Comparison of ENCODE assay signal across 16 mouse cellular contexts in the genomic region with DNA sequence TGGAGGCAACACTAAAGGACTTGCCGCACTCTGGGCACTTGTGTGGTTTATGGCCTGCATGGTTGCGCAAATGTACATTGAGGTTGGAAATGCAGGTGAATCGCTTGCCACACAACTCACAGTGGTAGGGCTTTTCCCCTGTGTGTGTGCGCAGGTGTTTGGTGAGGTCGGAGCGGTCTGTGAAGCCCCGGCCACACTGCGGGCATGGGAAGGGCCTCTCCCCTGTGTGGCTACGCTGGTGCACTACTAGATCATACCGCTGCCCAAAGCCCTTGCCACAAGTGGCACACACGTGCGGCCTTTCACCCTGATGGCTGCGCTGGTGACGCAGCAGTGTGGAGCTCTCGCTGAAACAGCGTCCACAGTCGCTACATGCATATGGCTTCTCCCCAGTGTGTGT. TPM values are rescaled to one million over a fixed set of nuclear protein-coding genes. Genes with fewer than 3 reads are reported as not detected.
DNase-seq lines count a peak whose midpoint lies in the region; ATAC-seq and TF ChIP-seq lines count a peak whose summit lies in the region.
"Had no signal": no experiment of that assay in that cellular context is flagged by ENCODE, and none has a peak within 500 bp of the region (broad histone marks: within the 10 kb centered on the region; RNA-seq: fewer than 3 reads in every experiment).

No protein-coding gene starts in this region.

- H3K36me3 ChIP-seq in hindbrain, postnatal 0 days (ENCODE audit: insufficient read depth, low read length) = peaks cover 7% of the 10 kb centered on the region; the same call in 1 of the 2 replicates
- peaks cover 72% of the 10 kb centered on the region for H3K36me3 ChIP-seq in hindbrain, embryonic 10.5 days
- peaks cover 23% of the 10 kb centered on the region for H3K36me3 ChIP-seq in midbrain, embryonic 15.5 days (replicated peaks)
- H3K36me3 ChIP-seq in midbrain, embryonic 14.5 days (ENCODE audit: control insufficient read depth, insufficient read depth, low read length) = peaks cover 47% of the 10 kb centered on the region
- H3K36me3 ChIP-seq in liver, postnatal 0 days (replicated peaks; ENCODE audit: insufficient read depth, low read length) = peaks cover 42% of the 10 kb centered on the region

- H3K4me3 ChIP-seq in hindbrain, postnatal 0 days (ENCODE audit: low read length) = no peak overlapping the region
- H3K4me3 ChIP-seq in hindbrain, embryonic 10.5 days = no peak overlapping the region
- no peak overlapping the region for H3K4me3 ChIP-seq in midbrain, embryonic 15.5 days
- no peak overlapping the region for H3K4me3 ChIP-seq in midbrain, embryonic 14.5 days (replicated peaks; ENCODE audit: low read depth, low read length)
- no peak overlapping the region for H3K4me3 ChIP-seq in liver, postnatal 0 days (ENCODE audit: low read depth, low read length)
- H3K4me3 ChIP-seq: erythroblast, embryonic 14.5 days had no signal

- no peak overlapping the region for H3K9ac ChIP-seq in hindbrain, postnatal 0 days (replicated peaks; ENCODE audit: low read length)
- no peak overlapping the region for H3K9ac ChIP-seq in midbrain, embryonic 15.5 days
- no peak overlapping the region for H3K9ac ChIP-seq in midbrain, embryonic 14.5 days (replicated peaks; ENCODE audit: low read length)
- H3K9ac ChIP-seq in liver, postnatal 0 days (replicated peaks) = no peak overlapping the region

- 87% methylated on average over 17 of the region's 17 CpGs for WGBS in hindbrain, postnatal 0 days
- 85% methylated on average over 17 of the region's 17 CpGs for WGBS in hindbrain, embryonic 10.5 days
- WGBS in midbrain, embryonic 15.5 days = 85% methylated on average over 17 of the region's 17 CpGs
- WGBS in midbrain, embryonic 14.5 days = 86% methylated on average over 17 of the region's 17 CpGs
- WGBS in liver, postnatal 0 days (ENCODE audit: insufficient replicate concordance) = 87% methylated on average over 17 of the region's 17 CpGs

- H3K27ac ChIP-seq in hindbrain, postnatal 0 days = no peak overlapping the region
- H3K27ac ChIP-seq in hindbrain, embryonic 10.5 days = no peak overlapping the region
- H3K27ac ChIP-seq in midbrain, embryonic 15.5 days = no peak overlapping the region
- H3K27ac ChIP-seq in midbrain, embryonic 14.5 days (replicated peaks; ENCODE audit: low read depth, low read length) = no peak overlapping the region
- no peak overlapping the region for H3K27ac ChIP-seq in liver, postnatal 0 days (ENCODE audit: low read depth)
- H3K27ac ChIP-seq: kidney, postnatal 0 days had no signal

- no peak for TF ChIP-seq CTCF in hindbrain, postnatal 0 days (IDR thresholded peaks at IDR 0.05; ENCODE audit: low read depth)
- no peak for TF ChIP-seq CTCF in liver, postnatal 0 days (IDR thresholded peaks at IDR 0.05; ENCODE audit: low read depth)

- H3K4me2 ChIP-seq in hindbrain, postnatal 0 days (ENCODE audit: low read depth, low read length) = no peak overlapping the region
- H3K4me2 ChIP-seq in midbrain, embryonic 15.5 days = no peak overlapping the region
- H3K4me2 ChIP-seq in midbrain, embryonic 14.5 days (ENCODE audit: low read length) = no peak overlapping the region
- no peak overlapping the region for H3K4me2 ChIP-seq in liver, postnatal 0 days (ENCODE audit: low read depth, low read length)

- H3K27me3 ChIP-seq in hindbrain, postnatal 0 days (ENCODE audit: insufficient read depth, low read length) = no peaks in the 10 kb centered on the region
- H3K27me3 ChIP-seq in hindbrain, embryonic 10.5 days (ENCODE audit: insufficient read depth, poor library complexity, severe bottlenecking) = no peaks in the 10 kb centered on the region
- H3K27me3 ChIP-seq in midbrain, embryonic 15.5 days (replicated peaks) = no peaks in the 10 kb centered on the region
- no peaks in the 10 kb centered on the region for H3K27me3 ChIP-seq in midbrain, embryonic 14.5 days (ENCODE audit: control insufficient read depth, insufficient read depth, low read length)
- no peaks in the 10 kb centered on the region for H3K27me3 ChIP-seq in liver, postnatal 0 days (ENCODE audit: insufficient read depth, low read length)

- H3K4me1 ChIP-seq in hindbrain, postnatal 0 days (ENCODE audit: insufficient read depth, low read length) = no peaks in the 10 kb centered on the region
- no peaks in the 10 kb centered on the region for H3K4me1 ChIP-seq in hindbrain, embryonic 10.5 days (replicated peaks)
- H3K4me1 ChIP-seq in midbrain, embryonic 15.5 days = peaks cover 2% of the 10 kb centered on the region
- H3K4me1 ChIP-seq in midbrain, embryonic 14.5 days (ENCODE audit: control insufficient read depth, insufficient read depth, low read length) = no peaks in the 10 kb centered on the region
- peaks cover under 1% of the 10 kb centered on the region for H3K4me1 ChIP-seq in liver, postnatal 0 days (ENCODE audit: insufficient read depth)

- H3K9me3 ChIP-seq in hindbrain, postnatal 0 days (ENCODE audit: low read length) = no peaks in the 10 kb centered on the region
- H3K9me3 ChIP-seq in hindbrain, embryonic 10.5 days = no peaks in the 10 kb centered on the region
- H3K9me3 ChIP-seq in midbrain, embryonic 15.5 days = no peaks in the 10 kb centered on the region
- no peaks in the 10 kb centered on the region for H3K9me3 ChIP-seq in midbrain, embryonic 14.5 days (ENCODE audit: control insufficient read depth, low read length)
- no peaks in the 10 kb centered on the region for H3K9me3 ChIP-seq in liver, postnatal 0 days (ENCODE audit: low read length)

- peak; percentile 15 for DNase-seq in adrenal gland, postnatal 10 days
- no peak for DNase-seq in adrenal gland, postnatal 14 days
- no peak for DNase-seq in hindbrain, postnatal 0 days (ENCODE audit: low spot score)
- no peak for DNase-seq in hindbrain, embryonic 10.5 days (ENCODE audit: low spot score)
- no peak for DNase-seq in midbrain, embryonic 14.5 days
- no peak for DNase-seq in liver, postnatal 0 days
- DNase-seq in frontal cortex, postnatal 14 days (ENCODE audit: low spot score in 2 of 2) = no peak
- DNase-seq: adrenal gland, postnatal 36 days; layer of hippocampus, adult 9-11 months; right cerebral cortex, adult 18-20 months had no signal

- TF ChIP-seq EP300 in liver, postnatal 0 days (IDR thresholded peaks at IDR 0.05; ENCODE audit: low read depth) = no peak

- ATAC-seq in hindbrain, postnatal 0 days = peak; percentile 41; the same call in 1 of the 2 replicates
- ATAC-seq in midbrain, embryonic 15.5 days (replicated peaks) = peak; percentile 44
- no peak for ATAC-seq in midbrain, embryonic 14.5 days (ENCODE audit: low FRiP score, low TSS enrichment)
- peak; percentile 12; the same call in 1 of the 2 replicates for ATAC-seq in liver, postnatal 0 days

RNA-seq across cellular contexts. Expression of gene Zfp692, which starts 9.5 kb away (rescaled TPM):
- total RNA-seq in adrenal gland, postnatal 10 days (2021) = 10 to 100 TPM in 1 of 2 experiments, 1 to 10 TPM in 1; 6.9 to 13.1 TPM
- 9.1 and 9.3 TPM in 2 replicates for total RNA-seq in adrenal gland, postnatal 14 days (2021)
- total RNA-seq in hindbrain, postnatal 0 days (2014; rRNA removed) = 23.9 and 27.8 TPM in 2 replicates
- polyA plus RNA-seq in hindbrain, postnatal 0 days (2015; fragmentation: Nextera tagmentation; extraction: Ambion mirVana) = 19.7 and 21.9 TPM in 2 replicates
- 24.2 and 28.2 TPM in 2 replicates for polyA plus RNA-seq in hindbrain, embryonic 10.5 days (2016; fragmentation: Nextera tagmentation; extraction: Ambion mirVana)
- polyA plus RNA-seq in midbrain, embryonic 15.5 days (2015; fragmentation: Nextera tagmentation; extraction: Ambion mirVana) = 30.5 and 32.5 TPM in 2 replicates
- 14.2 and 24.9 TPM in 2 replicates for polyA plus RNA-seq in midbrain, embryonic 14.5 days (2014; fragmentation: Nextera tagmentation; extraction: Ambion mirVana)
- 3.3 and 4.0 TPM in 2 replicates for polyA plus RNA-seq in liver, postnatal 0 days (2015; fragmentation: Nextera tagmentation; extraction: Ambion mirVana)

RNA-seq across cellular contexts. Expression of gene Zfp672, which starts 13.8 kb away (rescaled TPM):
- total RNA-seq in adrenal gland, postnatal 10 days (2021) = 10 to 100 TPM; 50.9 to 60.2 TPM
- 56.7 and 59.3 TPM in 2 replicates for total RNA-seq in adrenal gland, postnatal 14 days (2021)
- 36.3 and 42.9 TPM in 2 replicates for total RNA-seq in hindbrain, postnatal 0 days (2014; rRNA removed)
- polyA plus RNA-seq in hindbrain, postnatal 0 days (2015; fragmentation: Nextera tagmentation; extraction: Ambion mirVana) = 43.8 TPM in 2 replicates
- polyA plus RNA-seq in hindbrain, embryonic 10.5 days (2016; fragmentation: Nextera tagmentation; extraction: Ambion mirVana) = 28.4 and 30.4 TPM in 2 replicates
- polyA plus RNA-seq in midbrain, embryonic 15.5 days (2015; fragmentation: Nextera tagmentation; extraction: Ambion mirVana) = 40.6 and 42.7 TPM in 2 replicates
- polyA plus RNA-seq in midbrain, embryonic 14.5 days (2014; fragmentation: Nextera tagmentation; extraction: Ambion mirVana) = 38.1 and 43.3 TPM in 2 replicates
- polyA plus RNA-seq in liver, postnatal 0 days (2015; fragmentation: Nextera tagmentation; extraction: Ambion mirVana) = 44.4 and 46.2 TPM in 2 replicates

RNA-seq across cellular contexts. Expression of gene Sh3bp5l, which starts 14.2 kb away (rescaled TPM):
- 10 to 100 TPM; 36.6 to 46.1 TPM for total RNA-seq in adrenal gland, postnatal 10 days (2021)
- total RNA-seq in adrenal gland, postnatal 14 days (2021) = 38.5 and 47.5 TPM in 2 replicates
- 51.8 and 55.4 TPM in 2 replicates for total RNA-seq in hindbrain, postnatal 0 days (2014; rRNA removed)
- 39.7 and 40.3 TPM in 2 replicates for polyA plus RNA-seq in hindbrain, postnatal 0 days (2015; fragmentation: Nextera tagmentation; extraction: Ambion mirVana)
- 50.7 and 52.0 TPM in 2 replicates for polyA plus RNA-seq in hindbrain, embryonic 10.5 days (2016; fragmentation: Nextera tagmentation; extraction: Ambion mirVana)
- 53.4 and 55.8 TPM in 2 replicates for polyA plus RNA-seq in midbrain, embryonic 15.5 days (2015; fragmentation: Nextera tagmentation; extraction: Ambion mirVana)
- 39.6 and 40.7 TPM in 2 replicates for polyA plus RNA-seq in midbrain, embryonic 14.5 days (2014; fragmentation: Nextera tagmentation; extraction: Ambion mirVana)
- 10.5 and 11.0 TPM in 2 replicates for polyA plus RNA-seq in liver, postnatal 0 days (2015; fragmentation: Nextera tagmentation; extraction: Ambion mirVana)

RNA-seq across cellular contexts. Expression of gene 4930438A08Rik, which starts 41.7 kb away (rescaled TPM):
- under 1 TPM; 0.21 to 0.36 TPM for total RNA-seq in adrenal gland, postnatal 10 days (2021)
- total RNA-seq in adrenal gland, postnatal 14 days (2021) = not detected in 2 replicates
- total RNA-seq in hindbrain, postnatal 0 days (2014; rRNA removed) = not detected in 2 replicates
- polyA plus RNA-seq in hindbrain, postnatal 0 days (2015; fragmentation: Nextera tagmentation; extraction: Ambion mirVana) = not detected in 2 replicates
- 0.12 and 0.14 TPM in 2 replicates for polyA plus RNA-seq in hindbrain, embryonic 10.5 days (2016; fragmentation: Nextera tagmentation; extraction: Ambion mirVana)
- not detected in 2 replicates for polyA plus RNA-seq in midbrain, embryonic 15.5 days (2015; fragmentation: Nextera tagmentation; extraction: Ambion mirVana)
- not detected in 2 replicates for polyA plus RNA-seq in midbrain, embryonic 14.5 days (2014; fragmentation: Nextera tagmentation; extraction: Ambion mirVana)
- 4.9 and 7.0 TPM in 2 replicates for polyA plus RNA-seq in liver, postnatal 0 days (2015; fragmentation: Nextera tagmentation; extraction: Ambion mirVana)
- total RNA-seq: adrenal gland, postnatal 36 days; left cerebral cortex, postnatal 36 days; monocyte, adult 5-6 weeks had no signal
- polyA plus RNA-seq: erythroblast, embryonic 14.5 days; frontal cortex, adult 2 months had no signal
